Mouse (Mus musculus) C2C12 (cell line): Measurements from ENCODE around the gene Mapkapk2. TPM values are rescaled to one million over a fixed set of nuclear protein-coding genes. Genes with fewer than 3 reads are reported as not detected.
A peak's percentile ranks its signal among the peaks of the same experiment; 100 is the strongest.

Experiments used
- H3K27me3 ChIP-seq: one replicate; pipeline ENCODE4 v1.6.1; 2011; ENCODE audit not compliant: control insufficient read depth, insufficient read depth, insufficient read length
- H3K36me3 ChIP-seq: one replicate; pipeline ENCODE4 v1.6.1; 2011; ENCODE audit not compliant: control insufficient read depth, insufficient read depth
- H3K4me3 ChIP-seq: one replicate; pipeline ENCODE4 v1.5.1; 2011; ENCODE audit warnings: mild to moderate bottlenecking, control low read depth; ENCODE audit not compliant: poor library complexity, insufficient read depth, severe bottlenecking
- H3K79me2 ChIP-seq: one replicate; pipeline ENCODE4 v1.6.1; 2011; ENCODE audit not compliant: control insufficient read depth, insufficient read depth
- H3K79me3 ChIP-seq: one replicate; pipeline ENCODE4 v1.6.1; 2011; ENCODE audit warnings: low read depth, control low read depth
- H3ac ChIP-seq: one replicate; pipeline ENCODE3; 2011; ENCODE audit warnings: low read depth; ENCODE audit not compliant: control insufficient read depth, insufficient read length
- CEBPB ChIP-seq: IDR thresholded peaks from one replicate; pipeline ENCODE4 v1.6.1; 2011; ENCODE audit warnings: low read depth, mild to moderate bottlenecking, control low read depth, moderate library complexity
- CTCF ChIP-seq: IDR thresholded peaks from one replicate; pipeline ENCODE4 v1.5.1; 2011; ENCODE audit not compliant: control insufficient read depth, insufficient read depth, insufficient read length
- FOSL1 ChIP-seq: IDR thresholded peaks from one replicate; pipeline ENCODE4 v1.8.0; 2011; ENCODE audit warnings: mild to moderate bottlenecking, low read length; ENCODE audit not compliant: poor library complexity, insufficient read depth, severe bottlenecking
- MAX ChIP-seq: IDR thresholded peaks from one replicate; pipeline ENCODE4 v1.6.1; 2011; ENCODE audit warnings: mild to moderate bottlenecking, control low read depth
- MYOD1 ChIP-seq: IDR thresholded peaks from one replicate; pipeline ENCODE4 v1.6.1; 2011; ENCODE audit warnings: low read depth; ENCODE audit not compliant: control insufficient read depth, insufficient read length
- MYOG ChIP-seq: IDR thresholded peaks from one replicate; pipeline ENCODE4 v1.6.1; 2011; ENCODE audit not compliant: control insufficient read depth, insufficient read length; ENCODE audit errors: extremely low read depth
- USF1 ChIP-seq: IDR thresholded peaks from one replicate; pipeline ENCODE4 v1.6.1; 2011; ENCODE audit warnings: low read depth, mild to moderate bottlenecking, control low read depth, moderate library complexity
- polyA plus RNA-seq: library from polyadenylated mRNA; unstranded; fragments of >200 nt; fragmentation: generic; extraction: Trizol; gene quantifications from one replicate; pipeline ENCODE4 v1.2.1, GENCODE M21; 2012; ENCODE audit warnings: missing spikeins

The Mapkapk2 gene
- polyA plus RNA-seq, 1 experiment, result 87.0 TPM

- no peak overlapping the region for H3ac ChIP-seq
- no peaks in the 10 kb centered on the region for H3K36me3 ChIP-seq
- no peaks in the 10 kb centered on the region for H3K79me3 ChIP-seq
- H3K27me3 ChIP-seq, result no peaks in the 10 kb centered on the region
- peak; percentile 68 for TF ChIP-seq CTCF
- no peak for TF ChIP-seq MYOD1
- no peak overlapping the region for H3K4me3 ChIP-seq
- no peaks in the 10 kb centered on the region for H3K79me2 ChIP-seq
Observed at GRCm38 (mm10) chr1:131115932-131116331, 18.3 kb upstream of the Mapkapk2 start.

GRCm38 (mm10) chr1:131112576-131112975 is 14.9 kb upstream of the Mapkapk2 start:
- no peak for TF ChIP-seq USF1
- TF ChIP-seq MYOG, result no peak
- TF ChIP-seq CEBPB, result no peak
- no peak for TF ChIP-seq FOSL1
- TF ChIP-seq MYOD1, result no peak
- no peak for TF ChIP-seq CTCF
- H3K79me2 ChIP-seq, result no peaks in the 10 kb centered on the region
- H3K36me3 ChIP-seq, result no peaks in the 10 kb centered on the region
- H3K4me3 ChIP-seq, result no peak overlapping the region
- H3ac ChIP-seq, result no peak overlapping the region
- no peaks in the 10 kb centered on the region for H3K79me3 ChIP-seq
- H3K27me3 ChIP-seq, result no peaks in the 10 kb centered on the region

- Histone ChIP-seq H3K36me3 (no peaks in the 10 kb centered on the region), H3ac (no peak overlapping the region), H3K79me2 (no peaks in the 10 kb centered on the region), H3K27me3 (no peaks in the 10 kb centered on the region), H3K79me3 (no peaks in the 10 kb centered on the region), H3K4me3 (no peak overlapping the region)
- TF ChIP-seq MYOD1, result no peak
- TF ChIP-seq MAX, result no peak
- TF ChIP-seq USF1, result no peak
- no peak for TF ChIP-seq FOSL1
- TF ChIP-seq CEBPB, result no peak
- no peak for TF ChIP-seq CTCF
- TF ChIP-seq MYOG, result no peak
Observed at GRCm38 (mm10) chr1:131110525-131111106, 13.0 kb upstream of the Mapkapk2 start.

GRCm38 (mm10) chr1:131107575-131108308 is 10.1 kb upstream of the Mapkapk2 start:
- Histone ChIP-seq H3ac (no peak overlapping the region), H3K4me3 (no peak overlapping the region), H3K36me3 (no peaks in the 10 kb centered on the region), H3K79me3 (no peaks in the 10 kb centered on the region), H3K79me2 (no peaks in the 10 kb centered on the region), H3K27me3 (peaks cover 4% of the 10 kb centered on the region)
- peak; percentile 8 for TF ChIP-seq CEBPB
- no peak for TF ChIP-seq MYOD1

- H3K36me3 ChIP-seq, result no peaks in the 10 kb centered on the region
- H3ac ChIP-seq, result no peak overlapping the region
- H3K4me3 ChIP-seq, result no peak overlapping the region
- peaks cover 4% of the 10 kb centered on the region for H3K27me3 ChIP-seq
- H3K79me3 ChIP-seq, result no peaks in the 10 kb centered on the region
- TF ChIP-seq MAX, result no peak
- TF ChIP-seq USF1, result no peak
- no peak for TF ChIP-seq MYOD1
- TF ChIP-seq MYOG, result no peak
- H3K79me2 ChIP-seq, result no peaks in the 10 kb centered on the region
Observed at GRCm38 (mm10) chr1:131103776-131104424, 6.3 kb upstream of the Mapkapk2 start.

- H3ac ChIP-seq, result no peak overlapping the region
- H3K79me2 ChIP-seq, result peaks cover 18% of the 10 kb centered on the region
- H3K36me3 ChIP-seq, result no peaks in the 10 kb centered on the region
- peaks cover 11% of the 10 kb centered on the region for H3K79me3 ChIP-seq
- H3K27me3 ChIP-seq, result peaks cover 4% of the 10 kb centered on the region
- TF ChIP-seq MYOG (no peak), MAX (no peak), CTCF (no peak), CEBPB (no peak), MYOD1 (no peak), FOSL1 (no peak), USF1 (no peak)
- H3K4me3 ChIP-seq, result no peak overlapping the region
Observed at GRCm38 (mm10) chr1:131100808-131101207, 3.2 kb upstream of the Mapkapk2 start.
